Mouse (Mus musculus) cerebellum, postnatal 14 days (tissue): ENCODE data around the gene Wfdc15b.

Experiments used
- DNase-seq, 2 experiments: peaks; one replicate each; pipeline ENCODE4 v3.0.0; 2021; ENCODE audit warnings: mixed read lengths in 2 of 2

Wfdc15b gene

DNA sequence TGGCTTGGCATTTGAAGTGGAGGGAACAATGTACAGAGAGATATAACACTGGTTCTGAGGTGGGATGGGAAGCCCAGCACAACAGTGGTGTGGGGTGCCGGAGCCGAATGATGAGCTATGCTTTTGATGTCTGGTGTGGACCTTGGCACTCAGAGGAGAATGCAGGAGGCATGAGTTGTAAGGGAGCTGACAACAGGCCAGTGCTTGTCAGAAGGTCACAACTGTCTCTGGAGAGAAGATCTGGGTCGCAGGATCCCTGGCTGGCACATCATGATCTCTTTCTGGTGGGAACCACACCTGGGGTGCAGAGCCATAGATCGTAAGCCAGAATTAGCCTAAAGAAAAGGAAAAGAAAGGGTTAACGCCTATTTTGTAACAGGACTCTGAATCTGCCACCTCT is 43.6 kb downstream of the Wfdc15b start:
- DNase-seq: no peak

DNA sequence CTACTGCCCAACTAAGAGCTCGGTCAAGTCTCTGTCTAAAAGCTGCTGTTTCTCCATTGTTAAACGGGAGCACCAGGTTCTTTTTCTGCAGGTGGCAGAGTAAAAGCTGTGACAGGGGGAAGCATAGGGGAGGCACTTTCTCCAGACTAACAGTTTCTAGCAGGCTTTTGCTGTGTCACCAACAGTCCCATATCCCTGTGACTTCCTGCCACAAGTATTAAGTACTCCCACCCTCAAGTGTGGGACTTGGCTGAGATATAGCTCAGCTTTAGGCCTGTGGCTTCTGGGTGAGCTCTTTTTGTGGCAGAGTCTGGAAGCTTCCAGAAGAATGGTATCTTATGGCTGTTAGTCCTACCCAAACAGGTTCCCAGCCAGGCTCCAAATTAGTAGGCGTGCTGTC is 45.6 kb downstream of the Wfdc15b start:
- no peak for DNase-seq

GRCm38 (mm10) chr2:164174649-164175395 is 46.6 kb downstream of the Wfdc15b start:
- peak; percentile 30 to 33 for DNase-seq

GRCm38 (mm10) chr2:164173394-164173793 is 48.1 kb downstream of the Wfdc15b start:
- no peak for DNase-seq

- DNase-seq: no peak
These were observed 50.6 kb downstream of the Wfdc15b start, which contains the start of gene Kcns1 for GRCm38 (mm10) chr2:164170902-164171301. Gene Kcns1, minus strand, starts transcription at chr2:164171113.

GRCm38 (mm10) chr2:164170326-164170725 is 51.1 kb downstream of the Wfdc15b start:
- DNase-seq: no peak

- DNase-seq: no peak
These were observed 52.9 kb downstream of the Wfdc15b start for GRCm38 (mm10) chr2:164168571-164168946.

DNA sequence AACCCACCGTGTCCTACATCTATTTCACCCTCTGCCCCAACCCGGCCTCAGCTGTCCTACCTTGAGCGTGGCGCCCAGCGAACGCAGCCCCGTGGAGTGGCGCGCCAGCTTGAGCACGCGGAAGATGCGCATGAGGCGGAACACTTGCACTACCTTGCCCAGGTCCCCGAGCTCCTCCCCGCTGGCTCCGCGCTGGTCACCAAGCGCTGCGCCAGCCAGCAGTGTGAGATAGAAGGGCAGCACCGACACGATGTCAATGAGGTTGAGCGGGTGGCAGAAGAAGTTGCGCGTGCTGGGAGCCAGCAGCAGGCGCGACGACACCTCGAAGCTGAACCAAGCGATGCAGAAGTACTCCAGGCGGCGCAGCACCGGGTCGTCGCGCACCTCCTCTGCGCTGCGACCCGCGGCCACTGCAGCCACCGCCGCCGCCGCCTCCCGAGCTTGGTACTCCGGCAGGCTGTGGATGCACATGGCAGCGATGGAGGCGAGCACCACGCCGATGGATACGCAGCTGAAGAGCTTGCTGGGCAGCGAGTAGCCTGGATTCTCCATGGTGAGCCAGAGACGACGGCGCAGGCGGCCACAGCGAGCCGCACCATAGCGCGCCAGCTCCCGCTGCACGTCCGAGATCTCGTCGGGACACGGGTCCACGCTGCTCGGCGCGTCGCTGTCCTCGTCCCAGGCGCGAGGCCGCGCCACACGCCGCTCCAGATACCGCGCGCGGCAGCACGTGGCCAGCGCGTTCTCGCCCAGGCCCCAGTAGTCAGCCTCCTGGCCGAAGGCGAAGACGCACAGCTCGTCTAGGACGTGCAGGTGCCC is 53.5 kb downstream of the Wfdc15b start:
- DNase-seq: no peak

- no peak for DNase-seq
These were observed 56.5 kb downstream of the Wfdc15b start for GRCm38 (mm10) chr2:164164941-164165340.
